Mouse (Mus musculus): ENCODE results near the gene Pcsk6.
"Not testable (repeated sequence)": the region's sequence is repeated elsewhere in the genome, so short reads cannot be mapped to it uniquely, and the experiment has no call there.

Pcsk6 gene

DNA sequence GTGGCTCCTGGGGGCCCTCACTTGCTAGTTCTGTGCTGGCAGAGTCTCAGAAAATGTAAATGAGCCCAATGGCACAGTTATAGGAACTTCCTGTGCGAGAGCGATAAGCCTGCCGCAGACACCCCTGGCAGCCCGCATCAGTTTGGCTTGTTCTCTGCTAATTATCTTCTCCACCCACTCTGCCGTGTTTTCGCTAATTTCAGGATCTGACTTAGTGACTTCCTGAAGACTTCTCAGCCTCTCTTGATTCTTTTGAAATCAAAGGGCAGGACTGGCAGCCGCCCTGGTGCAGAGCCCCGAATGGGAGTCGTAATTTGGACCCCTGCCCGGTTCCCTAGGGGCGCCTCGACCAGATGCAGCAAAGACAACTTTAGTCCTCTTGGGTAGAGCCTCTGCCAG, 19.8 kb downstream of the Pcsk6 start:
- no peak for DNase-seq (ENCODE audit: low spot score in 2 of 2)

- no peak for DNase-seq (ENCODE audit: low spot score in 2 of 2)
These were observed 23.4 kb downstream of the Pcsk6 start for GRCm38 (mm10) chr7:65884928-65885327.

DNA sequence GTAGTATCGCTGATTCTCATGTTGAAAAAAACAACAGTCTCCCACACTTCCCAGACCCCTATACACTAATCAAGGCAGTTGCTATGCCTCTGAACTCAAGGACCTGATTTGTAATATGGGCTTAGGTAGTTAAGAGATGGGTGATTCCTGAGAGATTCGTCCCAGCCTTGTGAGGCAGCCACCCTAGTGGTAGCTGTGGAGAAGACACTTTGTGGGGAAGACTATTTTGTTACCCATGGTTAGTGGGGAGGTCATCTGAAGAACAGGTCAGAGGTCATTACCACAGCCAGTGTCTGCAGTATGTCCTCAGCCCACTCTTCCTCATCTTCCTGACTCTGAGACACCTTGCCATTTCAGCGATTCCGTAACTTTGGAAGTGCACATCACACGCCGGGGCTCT, 24.3 kb downstream of the Pcsk6 start:
- DNase-seq (ENCODE audit: low spot score in 2 of 2): no peak

DNA sequence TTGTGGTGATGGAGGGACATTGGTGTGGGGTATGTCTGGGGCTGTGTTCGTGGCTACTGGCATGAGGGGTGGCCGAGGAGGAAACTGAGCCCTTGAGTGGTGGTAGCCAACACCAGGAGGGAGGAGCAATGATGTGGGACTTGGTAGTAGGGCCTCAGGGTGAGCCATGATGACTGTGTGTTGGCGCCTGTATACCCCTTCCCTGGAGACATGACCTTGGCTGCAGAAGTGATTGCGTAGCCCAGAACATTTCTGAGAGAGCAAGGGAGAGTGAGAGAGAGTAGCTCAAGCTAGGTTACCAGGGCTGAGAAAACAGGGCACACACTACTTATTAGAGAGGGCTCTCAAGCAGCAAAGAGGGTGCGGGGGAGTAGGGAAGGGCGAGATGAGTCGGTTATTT, 30.3 kb downstream of the Pcsk6 start:
- DNase-seq (ENCODE audit: low spot score in 2 of 2): no peak

- no peak for DNase-seq (ENCODE audit: low spot score in 2 of 2)
These were observed 30.8 kb downstream of the Pcsk6 start for GRCm38 (mm10) chr7:65892264-65892828.

DNA sequence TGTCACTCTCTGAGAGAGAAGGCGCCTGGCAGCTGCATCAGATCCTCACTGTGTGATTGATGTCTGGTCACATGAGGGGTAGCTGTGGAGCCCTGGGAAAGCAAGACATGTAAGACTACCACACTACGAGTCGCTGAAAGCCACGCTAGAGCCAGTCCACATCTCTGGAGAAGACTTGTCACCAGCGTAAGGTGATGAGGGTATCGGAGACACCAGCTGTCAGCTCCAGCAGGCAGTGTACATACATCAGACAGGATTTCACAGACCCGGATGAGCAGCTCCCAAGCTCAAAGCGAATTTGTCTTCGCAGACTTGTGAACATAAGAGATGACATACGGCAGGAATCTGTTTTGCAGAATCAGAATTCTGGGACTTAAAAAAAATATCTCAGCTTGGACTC, 32.0 kb downstream of the Pcsk6 start:
- no peak for DNase-seq (ENCODE audit: low spot score in 2 of 2)

DNA sequence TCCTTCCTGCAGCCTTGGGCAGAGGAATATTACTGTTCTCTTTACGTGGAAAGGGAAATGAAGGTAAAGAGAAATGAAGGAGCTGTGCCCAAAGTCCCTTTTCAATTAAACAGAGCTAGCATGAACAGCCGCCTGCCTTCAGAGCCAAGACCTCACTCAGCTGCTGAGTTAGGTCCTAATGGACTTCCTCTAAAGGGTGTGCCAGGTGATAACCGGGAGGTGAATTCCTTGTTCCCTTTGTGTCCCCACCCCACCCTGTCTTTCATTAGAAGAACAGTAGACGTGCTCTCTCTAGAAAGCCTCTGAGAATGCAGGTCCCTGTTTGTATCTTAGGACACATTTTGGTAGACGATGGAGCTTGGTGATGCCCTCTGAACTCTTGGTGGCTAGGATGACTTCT, 33.7 kb downstream of the Pcsk6 start:
- DNase-seq (ENCODE audit: low spot score in 2 of 2): no peak

GRCm38 (mm10) chr7:65901231-65901630, 39.7 kb downstream of the Pcsk6 start:
- DNase-seq (ENCODE audit: low spot score in 2 of 2): no peak

DNA sequence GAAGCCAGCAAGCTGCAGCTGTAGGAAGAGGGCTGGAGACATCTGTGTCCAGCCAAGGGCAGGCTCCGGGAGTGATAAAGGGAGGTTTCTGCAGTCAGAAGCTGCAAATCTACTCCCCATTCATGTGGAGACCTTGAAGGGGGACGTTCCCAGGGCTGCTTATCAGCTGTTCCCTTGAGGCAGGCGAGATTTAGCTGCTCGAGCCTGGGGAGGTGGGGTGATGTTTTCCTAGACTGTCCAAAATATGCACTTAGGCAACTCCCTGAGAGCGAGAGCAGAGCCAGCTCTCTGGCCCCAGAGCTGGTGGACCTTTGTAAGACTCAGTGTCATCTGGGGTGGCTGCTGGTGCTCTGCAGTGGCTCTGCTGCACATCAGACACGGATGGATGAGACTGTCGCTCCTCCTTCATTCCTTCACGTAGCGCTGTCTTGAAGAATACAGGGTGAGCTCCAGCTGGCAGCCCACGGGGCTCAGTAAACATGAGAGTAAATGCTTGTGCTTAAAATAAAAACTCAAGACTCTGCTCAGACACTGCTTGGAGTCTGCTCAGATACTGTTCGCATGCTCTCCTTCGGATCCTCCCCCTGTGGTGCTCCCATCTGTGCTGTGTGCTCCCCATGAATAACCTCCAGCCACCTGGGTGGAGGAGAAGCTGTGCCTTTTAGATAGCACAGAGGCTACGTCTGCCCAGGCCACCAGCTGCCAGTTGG, 41.1 kb downstream of the Pcsk6 start:
- peak in 1 of 2 experiments; percentile 59 for DNase-seq (ENCODE audit: low spot score in 2 of 2)

DNA sequence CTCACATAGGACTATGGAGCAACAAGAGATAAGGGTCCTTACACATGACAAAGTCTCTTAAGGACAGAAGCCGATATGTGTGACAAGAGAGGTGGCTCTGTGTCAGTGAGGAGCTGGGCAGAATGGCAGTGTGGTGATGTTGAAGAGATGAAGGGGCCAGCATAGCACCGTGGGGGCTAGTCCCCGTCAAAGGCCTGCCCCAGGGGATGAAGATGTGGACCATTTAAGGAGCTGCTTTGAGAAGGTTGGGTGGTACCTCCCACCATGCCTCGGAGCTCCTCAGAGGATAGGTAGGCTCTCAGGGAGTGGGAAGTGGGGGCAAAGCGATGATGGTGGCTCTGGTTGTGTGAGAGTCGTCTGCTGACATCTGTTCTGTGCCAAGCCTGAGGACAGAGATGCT, 41.9 kb downstream of the Pcsk6 start:
- DNase-seq (ENCODE audit: low spot score in 2 of 2): no peak

DNA sequence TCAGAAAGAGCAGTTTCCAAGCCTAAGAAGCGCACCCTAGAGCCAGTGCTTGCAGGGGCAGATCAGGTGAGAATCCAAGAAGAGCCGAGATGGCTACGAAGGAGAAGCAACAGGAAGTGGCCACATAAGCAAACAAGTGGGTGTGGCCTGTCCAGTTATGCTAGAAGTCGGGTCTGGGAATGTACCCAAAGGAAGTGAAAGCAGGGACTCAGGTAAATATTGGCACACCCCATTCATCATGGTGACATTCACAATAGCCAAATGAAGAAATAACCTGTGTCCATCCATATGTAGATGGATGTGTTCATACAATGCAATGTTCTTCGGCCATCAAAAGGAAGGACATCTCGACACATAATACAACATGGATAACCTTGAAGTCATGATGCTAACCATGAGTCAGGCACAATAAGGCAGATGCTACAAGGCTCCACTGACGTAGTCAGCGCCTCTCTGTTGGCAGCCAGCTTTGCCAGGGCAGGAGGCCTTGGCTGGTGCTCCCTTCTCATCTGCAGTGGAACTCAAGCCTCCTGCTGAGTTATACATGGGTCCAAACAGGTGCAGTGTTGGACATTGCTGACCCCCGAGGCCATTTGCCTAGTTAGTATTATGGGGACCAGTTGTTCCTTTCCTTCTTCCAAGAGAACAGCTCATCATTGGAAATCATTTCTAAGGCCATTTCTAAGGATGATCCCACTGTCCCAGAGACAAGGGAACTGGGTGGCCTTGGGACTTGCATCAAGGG, 45.2 kb downstream of the Pcsk6 start:
- no peak for DNase-seq (ENCODE audit: low spot score in 2 of 2)

DNA sequence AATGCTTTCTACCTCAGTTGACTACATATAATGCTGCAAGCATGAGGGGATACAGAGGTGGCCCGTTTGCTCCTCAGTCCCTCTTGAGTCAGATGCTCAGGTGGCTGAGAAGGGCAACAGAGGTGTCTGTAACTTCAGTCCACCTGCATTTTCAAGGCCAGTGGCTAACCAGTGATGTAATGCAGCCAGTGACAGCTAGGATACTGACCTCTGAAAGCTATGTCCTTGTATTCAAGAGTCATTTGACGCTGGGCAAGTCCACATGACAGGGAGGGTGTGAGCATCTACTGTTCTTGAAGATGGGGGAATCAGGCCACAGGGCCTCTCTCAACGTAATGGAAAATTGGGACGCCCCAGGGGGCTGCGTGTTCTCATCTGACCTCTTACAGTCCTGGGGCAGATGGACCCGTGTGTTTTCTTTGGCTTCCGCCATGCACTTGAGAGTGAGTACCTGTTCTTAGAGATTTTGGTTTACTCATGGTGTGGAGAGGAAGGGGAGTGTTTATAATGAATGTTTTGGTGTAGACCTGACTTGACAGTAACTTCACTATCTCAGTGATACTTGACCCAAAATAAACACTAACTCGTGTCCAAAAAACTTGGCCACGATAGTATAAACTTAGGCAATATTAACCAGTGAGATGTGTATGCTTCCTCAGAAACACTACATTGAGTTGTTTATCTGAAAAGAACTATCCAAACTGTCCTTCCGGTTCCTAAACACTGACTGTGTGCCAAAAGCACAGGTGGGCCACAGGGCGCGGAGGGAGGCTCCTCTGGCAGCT, 48.0 kb downstream of the Pcsk6 start:
- no peak for DNase-seq (ENCODE audit: low spot score in 2 of 2)

DNA sequence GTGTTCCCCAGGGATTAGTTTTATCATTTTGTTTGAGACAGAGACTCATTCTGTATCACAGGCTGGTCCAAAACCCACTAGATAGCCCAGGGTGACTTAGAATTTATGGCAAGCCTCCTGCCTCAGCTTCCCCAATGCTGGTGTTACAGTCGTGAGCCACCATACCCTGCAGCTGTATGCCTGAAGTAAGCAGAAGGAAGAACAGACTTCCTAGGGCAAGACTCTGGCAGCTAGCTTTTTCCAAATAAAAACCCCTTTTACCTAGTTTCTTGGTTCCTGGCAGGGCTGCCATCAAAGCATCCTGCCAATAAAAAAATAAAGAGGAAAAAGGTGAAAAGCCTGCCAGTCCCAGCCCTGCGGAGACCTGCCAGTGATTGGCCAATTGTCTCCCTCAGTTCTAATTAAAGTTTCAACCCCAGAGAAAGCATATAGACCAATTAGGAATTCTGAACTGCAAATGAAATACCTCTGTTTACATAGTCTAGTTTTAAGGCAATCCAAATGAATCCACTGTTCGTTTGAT, 51.6 kb downstream of the Pcsk6 start:
- no peak for DNase-seq (ENCODE audit: low spot score in 2 of 2)

DNA sequence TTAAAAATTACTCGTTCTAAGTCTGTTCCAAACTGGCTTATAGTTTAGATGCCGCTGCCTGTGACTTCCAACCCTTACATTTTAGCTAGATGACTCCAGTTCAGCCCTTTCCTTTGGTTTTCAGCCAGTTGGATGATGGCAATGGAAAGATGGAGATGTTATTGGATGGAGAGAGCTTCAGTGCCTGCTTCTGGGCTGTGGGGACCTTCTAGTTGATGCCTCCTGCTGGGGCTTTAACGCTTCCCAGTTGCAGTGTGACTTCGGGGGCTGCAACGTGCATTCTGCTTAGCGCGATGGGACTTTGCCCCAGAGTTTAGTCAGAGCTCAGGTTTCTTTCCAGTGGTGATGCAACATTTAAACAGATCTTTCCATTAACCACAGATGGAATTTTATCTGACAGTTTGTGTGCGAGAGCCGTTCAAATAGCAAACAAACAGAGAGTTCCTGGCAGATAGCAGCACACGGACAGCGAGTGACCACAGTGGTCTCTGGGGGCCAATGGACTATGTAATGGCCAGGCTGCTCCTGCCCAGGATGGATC, 53.3 kb downstream of the Pcsk6 start:
- DNase-seq (ENCODE audit: low spot score in 2 of 2): peak in 1 of 2 experiments; percentile 16

DNA sequence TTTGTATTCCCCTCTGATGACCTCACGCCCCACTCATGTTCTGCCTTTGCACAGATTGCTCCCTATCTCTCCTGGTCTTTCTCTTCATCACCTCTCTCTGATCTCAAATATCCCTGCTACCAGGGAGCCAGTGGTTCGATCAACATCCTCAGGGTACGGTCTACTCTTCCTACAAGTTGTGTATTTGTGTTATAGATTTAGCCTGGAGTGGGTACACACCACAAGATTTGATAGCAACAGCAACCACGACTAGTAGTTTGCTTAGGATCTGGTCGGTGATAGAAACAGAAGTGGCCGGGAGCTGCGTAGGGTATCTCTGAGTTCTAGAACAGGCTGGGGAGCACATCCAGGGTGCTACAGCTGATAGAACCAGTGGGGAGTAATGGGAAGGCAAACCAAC, 54.3 kb downstream of the Pcsk6 start:
- no peak for DNase-seq (ENCODE audit: low spot score in 2 of 2)

- DNase-seq (ENCODE audit: low spot score in 2 of 2): no peak
These were observed 55.0 kb downstream of the Pcsk6 start for GRCm38 (mm10) chr7:65916566-65916965.

- DNase-seq (ENCODE audit: low spot score in 2 of 2): no peak
These were observed 56.9 kb downstream of the Pcsk6 start for GRCm38 (mm10) chr7:65918431-65918830.

DNA sequence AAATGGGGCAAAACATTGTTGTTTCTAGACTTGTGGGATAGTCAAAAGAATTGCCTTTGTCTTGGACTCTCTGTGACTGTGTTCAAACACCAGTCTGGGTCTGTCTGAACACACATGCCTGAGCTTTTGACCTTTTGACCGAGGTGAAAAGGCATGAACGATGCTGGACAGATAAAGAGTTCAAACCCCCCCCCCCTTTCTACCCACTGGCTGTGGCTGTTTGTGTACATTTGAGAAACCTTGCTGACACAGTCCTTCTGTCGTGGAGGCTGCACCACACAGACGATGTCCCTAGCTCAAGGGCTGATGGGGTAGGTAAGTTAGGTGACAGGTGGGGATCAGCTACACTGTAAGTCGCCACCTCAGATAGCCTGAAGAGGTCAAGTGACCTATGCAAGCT, 67.9 kb downstream of the Pcsk6 start:
- no peak for DNase-seq (ENCODE audit: low spot score in 2 of 2)

- no peak for DNase-seq (ENCODE audit: low spot score in 2 of 2)
These were observed 68.9 kb downstream of the Pcsk6 start for GRCm38 (mm10) chr7:65930478-65930877.

DNA sequence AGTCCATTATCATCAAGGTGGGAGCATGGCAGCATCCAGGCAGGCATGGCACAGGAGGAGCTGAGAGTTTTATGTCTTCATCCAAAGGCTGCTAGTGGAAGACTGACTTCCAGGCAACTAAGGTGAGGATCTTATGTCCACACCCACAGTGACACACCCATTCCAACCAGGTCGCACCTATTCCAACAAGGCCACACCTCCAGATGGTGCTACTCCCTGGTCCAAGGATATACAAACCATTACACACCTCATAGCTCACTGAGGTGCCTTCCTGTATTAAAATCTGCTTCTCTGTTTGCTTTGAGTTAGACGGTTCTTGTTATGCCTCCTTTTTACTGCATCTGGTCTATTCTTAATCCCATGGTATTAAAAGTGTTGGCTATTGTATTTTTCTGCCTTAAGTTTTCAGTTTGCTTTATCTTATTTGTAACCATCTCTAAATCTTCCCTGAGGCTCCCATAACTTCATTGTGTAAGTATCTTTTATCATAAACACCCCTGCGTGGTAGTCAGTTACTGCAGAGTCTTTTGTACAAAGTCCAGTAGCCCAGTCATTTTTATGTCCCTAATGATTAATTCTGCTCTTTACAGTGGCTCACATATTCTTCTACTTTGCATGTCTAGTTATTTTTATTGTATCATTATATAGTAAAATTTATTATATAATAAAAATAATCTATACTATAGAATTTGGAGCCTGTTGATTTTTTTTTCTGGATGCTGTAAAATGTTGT, 72.9 kb downstream of the Pcsk6 start:
- not testable (repeated sequence) for DNase-seq (ENCODE audit: low spot score in 2 of 2)

- no peak for DNase-seq (ENCODE audit: low spot score in 2 of 2)
These were observed 73.7 kb downstream of the Pcsk6 start for GRCm38 (mm10) chr7:65935211-65935610.

Data from urinary bladder, adult 18-20 months (tissue).